Mouse (Mus musculus) R1 (cell line): ENCODE data around the gene Ctbs.
"Not testable (repeated sequence)": the region's sequence is repeated elsewhere in the genome, so short reads cannot be mapped to it uniquely, and the experiment has no call there.

Experiments
- DNase-seq: peaks from one replicate; pipeline ENCODE4 v3.0.0-alpha.2; 2018; ENCODE audit warnings: low read depth, low spot score

Gene Ctbs

DNA sequence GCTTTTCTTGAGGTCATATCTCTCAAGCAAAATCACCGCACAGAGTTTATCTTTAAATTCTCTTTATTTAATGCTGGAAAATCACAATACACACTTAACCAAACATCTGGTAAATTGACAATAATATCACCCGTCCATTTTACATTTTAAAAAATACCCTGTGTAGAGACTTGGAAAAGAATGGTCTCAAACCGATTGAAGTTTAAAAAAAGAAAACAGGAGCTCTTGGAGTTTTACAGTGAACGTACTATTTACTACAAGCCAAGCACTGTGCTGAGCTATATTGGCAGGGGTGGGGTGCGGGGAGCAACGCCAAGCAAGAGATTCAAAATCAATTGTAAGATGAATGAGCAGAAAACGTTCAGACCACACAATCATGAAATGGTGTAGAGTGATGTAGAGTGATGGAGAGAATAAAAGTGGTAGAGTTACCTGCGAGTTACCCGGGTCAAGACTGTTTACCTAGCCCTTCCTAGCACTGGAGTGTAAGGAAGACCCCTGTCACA lies at the start of gene Ctbs:
Ctbs (plus strand) TSS at position 51 of the 506 bp plus-strand sequence.
- no peak for DNase-seq

DNA sequence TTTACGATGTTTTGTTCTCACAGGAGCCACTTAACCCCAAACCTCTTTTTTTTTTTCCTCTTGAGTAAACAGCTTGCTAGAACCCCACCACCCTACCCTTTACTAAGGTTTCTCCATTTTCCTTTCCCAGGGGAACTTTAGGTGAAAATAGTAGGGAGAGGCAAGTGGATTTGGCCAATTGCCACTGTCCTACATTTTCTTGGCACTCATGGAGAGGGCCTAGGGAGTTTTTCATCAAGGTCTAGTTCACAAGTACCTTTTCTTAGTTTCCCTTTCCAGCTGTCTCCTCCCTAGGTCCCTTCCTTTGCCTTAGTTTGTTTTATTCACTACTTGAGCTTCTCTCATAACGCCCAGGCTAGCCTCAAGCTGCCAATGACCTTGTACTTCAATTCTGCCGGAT lies 45.8 kb upstream of the Ctbs start:
- no peak for DNase-seq

DNA sequence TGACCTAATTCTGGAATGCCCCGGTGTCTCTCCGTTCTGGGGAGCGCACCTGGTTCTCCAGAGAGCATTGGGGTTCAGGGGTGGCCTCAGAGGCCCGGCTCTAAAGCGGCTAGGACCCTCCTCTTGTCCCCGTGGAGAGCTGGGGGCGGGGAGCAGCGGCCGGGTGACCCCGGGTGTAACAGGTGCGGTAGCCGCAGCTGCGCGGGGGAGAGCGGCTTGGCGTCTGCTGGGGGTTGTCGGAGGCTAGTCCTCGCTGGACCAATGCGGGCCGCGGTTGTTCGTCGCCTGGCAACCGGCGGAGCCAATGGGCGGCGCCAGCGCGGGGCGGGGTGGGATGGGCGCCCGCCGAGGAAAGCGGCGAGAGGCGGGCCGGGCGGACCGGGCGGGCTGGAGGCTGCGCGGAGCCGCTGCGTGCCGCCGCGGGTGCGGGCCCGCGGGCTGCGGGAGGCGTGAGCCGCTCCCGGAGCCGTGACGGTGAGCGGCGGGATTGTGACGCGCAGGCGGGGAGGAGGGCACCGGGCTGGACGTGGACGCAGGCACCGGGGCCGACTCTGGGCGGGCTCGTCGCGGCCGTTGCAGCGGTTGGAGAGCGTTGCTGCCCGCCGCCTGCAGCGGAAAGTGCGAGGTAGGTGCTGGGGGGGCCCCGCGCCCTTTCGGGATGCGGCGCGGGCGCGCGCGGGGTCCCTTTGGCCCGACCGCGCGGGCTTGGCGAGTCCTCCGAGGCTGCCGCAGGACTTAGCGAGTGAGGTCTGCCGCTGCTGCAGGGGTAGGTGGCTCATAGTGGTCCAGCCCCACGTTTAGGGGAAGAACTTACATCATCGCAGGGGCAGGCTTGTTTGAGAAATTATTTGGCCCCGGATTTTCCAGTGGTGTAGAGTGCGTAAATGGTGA lies 45.0 kb upstream of the Ctbs start, which contains the start of gene Ssx2ip:
Ssx2ip (plus strand) TSS at position 332 of the 891 bp plus-strand sequence.
- peak; percentile 87 for DNase-seq

DNA sequence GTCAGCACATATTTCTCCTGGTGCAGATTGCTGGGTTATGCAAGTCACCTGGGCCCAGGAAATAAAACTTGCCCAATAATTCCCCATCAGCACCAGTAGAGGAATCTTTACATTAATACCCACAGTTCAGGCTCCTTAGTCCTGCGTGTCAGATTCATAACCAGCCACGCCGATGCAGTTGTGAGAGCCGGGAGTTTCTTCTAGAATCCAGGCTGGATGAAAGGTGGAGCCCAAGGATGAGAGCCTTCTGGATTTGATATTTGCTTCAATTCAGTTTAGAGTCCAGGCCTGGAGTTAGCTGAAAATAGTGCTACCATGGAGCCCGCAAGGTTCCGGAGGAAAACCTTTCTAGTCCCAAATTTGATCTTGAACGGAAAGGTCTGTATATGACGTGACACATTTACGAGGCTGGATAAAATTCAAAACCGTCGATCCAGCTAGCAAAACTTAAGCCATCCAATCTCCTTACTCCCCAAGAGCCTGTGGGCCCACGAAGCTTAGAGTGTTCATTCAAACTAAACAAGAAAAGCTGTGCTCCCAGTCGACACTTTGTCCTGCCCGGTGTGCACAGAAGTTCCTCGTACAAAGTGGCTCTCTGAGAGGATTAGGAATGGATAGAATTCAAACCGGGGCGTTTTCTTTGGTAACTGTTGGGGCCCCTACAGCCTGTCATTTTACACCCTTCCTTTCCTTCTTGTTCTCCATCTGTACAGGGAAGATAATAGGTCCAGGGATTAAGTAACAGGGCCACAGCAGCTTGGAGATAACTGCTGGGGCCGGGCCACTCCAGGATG lies 44.2 kb upstream of the Ctbs start:
- DNase-seq = no peak

DNA sequence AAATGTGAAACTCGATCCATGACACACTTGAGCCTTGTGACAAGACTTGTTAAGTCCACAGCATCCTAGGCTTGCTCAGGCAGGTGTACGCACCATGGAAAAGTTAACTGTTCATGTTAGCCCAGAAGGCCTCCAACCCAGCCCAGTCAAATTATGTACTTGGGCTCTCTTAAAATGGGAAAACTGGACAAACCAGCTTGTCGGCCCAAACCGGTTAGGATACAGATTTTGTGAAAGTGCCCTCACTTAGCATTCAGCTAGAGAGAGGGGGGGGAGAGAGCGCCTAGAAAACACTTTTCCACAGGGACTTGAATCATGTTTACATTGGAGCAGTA lies 43.6 kb upstream of the Ctbs start:
- peak; percentile 34 for DNase-seq

DNA sequence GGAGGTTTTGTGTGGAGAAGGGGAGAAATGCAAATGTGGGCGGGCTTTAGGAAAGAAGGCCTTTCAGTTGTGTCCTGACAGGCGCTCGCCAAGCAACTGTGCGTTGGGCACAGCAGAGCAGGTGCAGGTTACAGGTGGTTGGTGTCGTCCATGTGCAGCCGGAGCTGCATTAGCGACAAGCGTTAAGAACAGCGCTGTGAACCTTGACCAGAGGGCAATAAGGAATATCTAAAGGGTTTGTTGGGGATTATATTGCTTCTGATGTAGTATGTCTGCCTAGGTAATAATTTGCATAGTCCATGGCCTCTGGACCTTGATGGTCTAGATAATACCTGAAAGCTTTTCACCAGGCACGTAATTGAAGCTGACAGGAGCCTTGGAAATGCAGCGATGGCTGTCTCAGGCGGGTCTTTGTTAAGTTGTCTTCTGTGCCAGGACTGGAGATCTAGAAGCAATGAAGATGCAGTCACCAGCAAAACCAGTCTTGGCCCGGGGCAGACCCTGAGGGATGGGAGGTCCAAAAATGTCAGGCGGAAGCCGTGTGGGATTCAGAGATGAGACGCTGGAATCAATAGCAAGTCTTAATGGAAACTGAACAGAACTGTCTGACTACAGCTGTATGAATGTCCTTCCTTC lies 42.4 kb upstream of the Ctbs start:
- DNase-seq = no peak

DNA sequence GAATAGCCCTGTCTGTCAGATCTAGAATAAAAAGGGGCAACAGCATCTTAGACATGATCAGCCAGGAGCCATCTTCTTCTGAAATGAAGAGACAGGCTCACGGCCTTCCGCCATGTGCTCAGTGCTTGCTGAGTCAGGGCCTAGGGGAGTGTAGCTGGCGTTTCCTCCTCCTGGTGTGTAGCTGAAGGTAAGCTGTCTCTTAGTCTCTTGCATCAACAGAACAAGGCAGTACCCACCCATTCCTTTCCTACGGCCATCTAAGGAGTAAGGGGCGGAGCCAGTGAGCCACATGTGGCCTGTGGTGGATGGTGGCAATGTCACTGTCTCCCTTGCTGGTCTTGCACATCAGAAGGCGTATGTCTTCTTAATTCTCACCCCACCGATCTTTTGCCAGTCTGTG lies 39.5 kb upstream of the Ctbs start:
- peak; percentile 78 for DNase-seq

DNA sequence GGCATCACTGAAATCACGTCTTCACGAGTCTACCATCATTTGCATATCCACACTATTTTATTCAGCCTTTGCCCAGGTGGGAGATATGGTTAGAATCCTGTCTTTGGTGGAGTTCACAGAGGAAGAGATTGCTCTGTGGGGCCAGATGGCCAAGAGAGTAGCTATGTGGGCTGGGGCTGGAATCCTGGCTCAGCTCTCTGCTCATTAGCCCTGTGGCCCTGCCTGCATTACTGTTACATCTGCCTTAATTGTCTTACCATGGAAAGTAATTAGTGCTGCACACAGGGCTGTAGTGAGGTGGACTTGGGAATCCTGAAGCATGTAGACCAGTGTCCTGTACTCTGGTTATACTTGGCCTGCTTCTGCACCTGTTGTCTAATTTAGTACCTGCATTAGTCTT lies 37.6 kb upstream of the Ctbs start:
- no peak for DNase-seq

DNA sequence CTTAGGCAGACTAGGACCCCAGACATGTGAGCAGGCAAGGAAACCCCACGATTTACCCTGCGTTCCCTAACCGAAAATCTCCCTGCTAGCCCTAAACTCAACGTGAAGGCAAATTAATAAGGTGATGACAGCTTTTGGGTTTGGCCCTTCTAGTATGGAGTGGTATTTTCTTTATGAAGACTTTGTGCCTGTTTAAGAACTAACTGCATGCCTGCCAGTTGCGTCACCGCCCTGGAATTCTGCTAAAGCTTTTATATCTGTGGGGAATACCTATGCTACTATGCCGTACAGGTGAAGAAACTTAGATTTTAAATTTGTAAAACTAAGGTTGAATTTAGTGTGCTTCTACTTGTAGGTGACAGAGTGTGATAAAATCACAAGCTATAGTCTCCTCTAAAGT lies 37.1 kb upstream of the Ctbs start:
- DNase-seq = no peak

DNA sequence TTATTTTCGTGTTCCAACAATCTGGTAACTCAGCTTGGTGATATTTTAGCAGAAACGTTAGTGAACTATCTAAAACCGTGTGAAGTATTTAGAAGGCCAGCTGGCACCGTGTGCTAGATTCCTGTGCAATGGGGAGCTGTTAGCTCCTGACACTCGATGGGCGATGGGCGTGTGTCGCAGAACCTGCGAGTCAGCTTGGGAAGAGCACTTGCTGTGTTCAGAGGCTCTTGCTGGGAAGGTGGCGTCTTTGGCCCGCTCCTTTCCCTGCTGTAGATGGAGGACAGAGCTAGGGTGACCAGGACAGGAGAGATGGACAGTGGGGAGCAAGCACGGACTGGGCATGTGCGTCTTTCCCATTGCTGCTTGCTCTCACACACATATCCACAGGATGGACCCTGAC lies 36.6 kb upstream of the Ctbs start:
- no peak for DNase-seq

DNA sequence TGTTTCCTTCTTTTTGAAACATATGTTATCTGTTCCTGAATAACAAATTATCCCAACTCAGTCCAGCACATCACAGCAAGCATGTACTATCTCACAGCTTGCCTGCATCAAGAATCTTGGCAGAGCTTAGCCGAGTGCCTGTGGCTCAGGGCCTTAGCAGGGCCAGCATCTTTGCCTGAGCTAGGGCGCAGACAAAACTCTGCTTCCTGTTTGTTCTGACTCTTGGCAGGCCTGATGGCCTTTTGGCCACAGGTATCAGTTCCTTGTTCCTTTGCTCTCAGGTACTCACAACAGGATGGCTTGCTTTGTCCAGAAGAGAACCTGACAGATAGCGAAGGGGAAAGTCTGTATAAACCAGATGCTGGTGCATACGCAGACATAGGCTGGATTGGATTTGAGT lies 35.6 kb upstream of the Ctbs start:
- DNase-seq = no peak

DNA sequence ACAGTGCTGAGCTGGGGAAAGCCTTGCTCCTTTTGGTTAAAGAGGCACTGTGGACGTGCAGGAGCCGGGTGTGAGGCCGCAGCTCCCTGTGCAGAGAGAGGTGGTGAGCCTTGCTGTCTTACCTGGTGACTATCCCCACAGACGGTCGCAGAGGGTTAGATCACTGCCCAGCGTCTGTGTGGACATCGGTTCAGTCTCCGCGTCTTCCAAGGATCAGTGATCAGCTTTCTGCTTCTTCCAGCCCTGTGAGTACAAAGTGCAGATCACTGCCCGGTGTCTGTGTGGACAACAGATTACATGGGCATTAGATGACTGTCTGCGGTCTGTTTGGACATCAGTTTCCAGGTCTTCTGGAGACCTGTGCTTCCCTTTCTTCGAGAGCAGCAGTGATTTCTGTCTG lies 35.0 kb upstream of the Ctbs start:
- no peak for DNase-seq

DNA sequence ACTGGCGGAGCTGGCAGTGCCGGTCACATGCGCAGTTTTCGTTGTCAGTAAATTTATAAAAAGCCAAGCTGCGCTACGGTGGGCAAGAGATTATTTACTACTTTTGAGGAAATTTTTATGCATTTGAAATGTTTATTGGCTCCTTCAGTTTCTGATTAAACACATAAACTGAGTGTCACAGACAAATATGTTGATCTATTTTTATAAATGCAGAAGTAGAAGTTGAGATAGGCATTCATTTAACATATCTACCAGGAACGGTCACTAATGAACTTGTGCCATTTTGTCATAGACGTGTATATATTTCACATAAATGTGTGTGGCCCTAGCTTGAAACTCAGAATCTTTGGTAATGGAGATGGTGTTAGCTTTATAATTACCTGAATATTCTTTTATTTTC lies 31.7 kb upstream of the Ctbs start:
- no peak for DNase-seq

DNA sequence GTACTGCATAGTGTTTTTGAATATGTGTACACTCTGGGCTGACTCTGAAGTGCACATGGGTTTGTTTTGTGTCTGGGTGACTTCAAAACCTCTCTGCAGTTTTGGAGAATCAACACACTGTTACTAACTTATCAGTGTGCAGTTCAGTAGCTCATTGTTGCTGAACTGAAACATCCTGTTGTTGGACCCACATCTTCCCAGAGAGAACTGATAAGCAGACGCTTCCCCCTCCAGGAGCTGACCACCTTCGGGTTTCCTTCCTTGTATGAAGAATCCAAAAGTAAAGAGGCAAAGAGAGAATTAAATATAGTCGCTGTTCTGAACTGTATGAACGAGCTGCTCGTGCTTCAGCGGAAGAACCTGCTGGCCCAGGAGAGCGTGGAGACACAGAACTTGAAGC lies 30.7 kb upstream of the Ctbs start:
- DNase-seq = no peak

DNA sequence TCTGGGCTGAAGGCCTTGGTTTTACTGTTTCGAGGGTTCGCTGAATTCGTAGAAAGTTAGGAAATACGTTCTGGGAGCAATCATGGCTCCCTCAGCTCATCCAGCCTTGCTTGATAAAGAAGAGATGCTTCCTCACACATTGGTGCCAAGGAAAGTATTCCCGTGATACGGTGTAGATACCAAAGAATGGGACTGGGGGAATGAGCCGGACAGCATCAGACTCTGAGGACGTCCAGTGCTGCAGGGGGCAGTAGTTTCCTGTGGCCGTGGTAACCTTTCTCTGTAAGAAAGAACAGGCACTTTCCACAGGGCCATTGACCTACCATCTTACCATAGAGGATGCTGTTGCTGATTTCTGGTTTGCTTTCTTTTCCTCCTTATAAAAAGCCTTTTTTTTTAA lies 30.1 kb upstream of the Ctbs start:
- DNase-seq = no peak

DNA sequence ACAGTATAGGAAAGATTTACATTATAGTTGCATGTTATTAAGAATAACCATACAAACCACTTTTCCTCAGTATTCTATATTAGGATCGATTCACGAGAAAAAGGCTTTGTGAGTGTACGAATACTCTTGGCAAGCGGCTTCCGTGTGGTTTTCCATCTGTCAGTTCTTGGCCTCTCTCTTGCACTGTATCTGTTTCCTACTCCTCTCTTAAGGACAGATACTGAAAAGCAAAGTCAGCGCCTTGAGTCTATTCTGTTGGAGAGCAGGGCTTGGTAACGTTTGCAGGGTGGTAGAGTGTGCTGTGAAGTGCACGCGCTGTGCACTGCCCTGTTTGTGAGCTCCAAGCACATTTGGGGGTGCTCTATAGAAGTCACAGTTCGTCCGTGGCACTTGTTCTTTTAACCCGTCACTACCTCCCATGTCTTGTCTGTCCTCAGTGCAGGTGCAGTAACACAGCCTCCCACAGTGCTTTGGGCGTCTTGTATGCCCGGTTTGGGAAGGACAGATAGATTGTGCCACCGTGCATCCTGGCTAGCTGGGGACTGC lies 29.5 kb upstream of the Ctbs start:
- DNase-seq = no peak

DNA sequence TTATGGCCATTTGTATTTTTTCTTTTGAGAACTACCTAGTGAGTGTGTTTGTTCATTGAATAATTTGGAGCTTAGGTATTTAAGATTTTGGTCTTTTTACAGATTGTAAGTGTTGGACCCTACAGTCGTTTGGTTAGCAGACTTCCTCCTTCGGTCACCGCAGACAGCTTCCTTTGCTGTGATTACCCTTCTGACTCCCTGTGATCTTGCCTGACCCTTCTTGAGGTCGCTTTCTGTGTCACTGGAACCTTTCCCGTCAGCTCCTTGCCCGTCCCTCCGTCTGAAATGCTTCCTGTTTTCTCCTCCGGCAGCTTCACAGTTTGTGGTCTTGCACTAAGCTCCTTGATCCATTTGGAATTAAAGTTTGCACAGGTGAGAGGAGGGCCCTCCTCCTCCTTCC lies 27.8 kb upstream of the Ctbs start:
- DNase-seq = no peak

DNA sequence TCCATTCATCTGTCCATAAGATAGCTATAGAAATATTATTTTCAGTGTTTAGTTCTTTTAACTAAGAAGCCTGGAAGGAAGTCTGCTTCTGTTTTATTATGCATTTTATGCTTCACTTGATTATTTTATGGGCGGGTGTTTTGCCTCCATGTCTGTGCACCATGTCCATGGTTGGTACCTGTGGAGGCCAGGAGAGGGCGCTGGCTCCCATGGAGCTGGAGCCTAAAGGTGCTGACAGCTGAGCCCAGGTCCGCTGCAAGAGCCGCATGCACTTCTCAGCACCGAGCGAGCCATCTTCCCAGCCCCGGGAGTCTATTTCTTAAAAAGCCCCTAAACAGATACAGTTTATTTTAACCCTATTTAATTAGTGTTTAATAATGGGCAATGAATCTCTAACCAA lies 25.9 kb upstream of the Ctbs start:
- peak; percentile 60 for DNase-seq

DNA sequence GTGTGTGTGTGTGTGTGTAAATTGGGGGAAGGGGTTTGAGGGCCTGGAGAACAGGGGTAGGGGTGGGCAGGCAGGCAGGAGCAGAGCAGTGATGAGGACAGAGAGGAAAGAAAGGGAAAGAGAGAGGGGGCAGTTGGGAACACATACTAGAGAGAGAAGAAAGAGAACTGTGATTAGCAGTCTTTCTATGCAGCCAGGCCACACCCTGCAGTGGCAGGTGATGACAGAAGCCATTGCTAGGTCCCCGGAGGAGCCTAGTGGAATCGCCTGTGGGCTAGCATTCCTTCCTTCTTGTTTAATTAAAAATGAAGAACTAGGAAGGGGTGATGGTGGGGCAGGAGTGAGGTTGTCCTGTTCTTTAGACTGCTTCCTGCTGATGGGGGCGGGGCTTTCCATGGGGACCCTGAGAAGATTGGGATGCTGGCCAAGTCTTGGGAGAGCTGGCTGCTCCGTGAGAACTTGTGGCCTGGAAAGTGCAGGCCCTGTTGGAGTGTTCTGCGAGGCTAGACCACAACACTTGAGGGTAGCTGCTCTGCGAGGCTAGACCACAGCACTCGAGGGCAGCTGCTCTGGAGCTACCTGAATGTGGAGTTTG lies 25.2 kb upstream of the Ctbs start:
- DNase-seq = peak; percentile 27

DNA sequence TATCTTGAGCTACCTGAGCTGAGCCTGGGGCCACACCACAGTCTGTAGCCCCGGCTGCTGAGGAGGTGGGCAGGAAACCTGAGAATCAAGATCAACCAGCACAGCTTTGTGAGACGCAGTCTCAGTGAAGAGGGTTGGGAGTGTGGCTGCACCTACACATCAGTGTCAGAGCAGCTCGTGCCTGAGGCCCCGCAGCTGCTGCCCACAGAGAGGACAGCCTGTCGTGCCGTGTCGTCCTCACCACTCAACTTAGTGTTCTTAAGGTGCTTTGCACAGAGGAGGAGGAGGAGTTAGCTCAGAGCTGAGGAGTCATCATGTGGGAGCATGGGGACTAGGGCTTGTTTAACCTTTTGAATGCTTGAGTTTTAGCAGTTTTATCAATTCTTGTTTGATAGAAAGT lies 23.7 kb upstream of the Ctbs start:
- DNase-seq = no peak

DNA sequence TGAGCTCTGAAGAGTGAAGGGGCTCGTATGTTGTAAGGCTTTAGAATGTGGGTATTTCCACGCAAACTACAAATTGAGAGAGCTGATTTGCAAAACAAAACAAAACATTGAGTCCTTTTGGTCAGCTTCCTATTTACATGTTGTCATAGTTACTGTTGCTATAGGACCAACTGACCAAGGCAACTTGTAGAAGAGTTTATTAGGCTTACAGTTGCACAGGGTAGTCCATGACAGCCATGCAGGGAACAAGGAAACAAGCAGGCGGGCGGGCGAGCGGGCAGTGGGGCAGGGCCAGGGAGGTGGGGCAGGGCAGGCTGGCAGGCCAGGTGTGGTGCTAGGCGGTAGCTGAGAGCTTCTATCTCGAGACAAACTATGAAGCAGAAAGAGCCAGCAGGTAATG lies 23.1 kb upstream of the Ctbs start:
- peak; percentile 77 for DNase-seq

DNA sequence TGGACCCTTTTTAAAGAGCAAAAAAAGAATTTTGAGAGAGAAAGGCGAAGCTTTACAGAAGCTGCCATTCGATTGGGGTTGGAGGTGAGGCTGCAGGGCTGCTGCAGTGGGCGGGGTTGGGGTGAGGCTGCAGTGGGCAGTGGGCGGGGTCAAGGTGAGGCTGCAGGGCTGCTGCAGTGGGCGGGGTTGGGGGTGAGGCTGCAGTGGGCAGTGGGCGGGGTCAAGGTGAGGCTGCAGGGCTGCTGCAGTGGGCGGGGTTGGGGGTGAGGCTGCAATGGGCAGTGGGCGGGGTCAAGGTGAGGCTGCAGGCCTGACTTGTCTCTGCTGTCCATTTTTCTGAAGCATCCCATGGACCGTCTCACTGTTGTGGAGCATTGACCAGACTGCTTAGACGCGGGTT lies 16.5 kb upstream of the Ctbs start:
- DNase-seq = not testable (repeated sequence)
